Mouse (Mus musculus): ENCODE measurements at regions not wholly inside any gene's neighbourhood (a gene's known extent, or its start where the extent isn't known, plus 50 kb on each side); places are given as distances from the start of the nearest gene placed in this dataset.

DNA sequence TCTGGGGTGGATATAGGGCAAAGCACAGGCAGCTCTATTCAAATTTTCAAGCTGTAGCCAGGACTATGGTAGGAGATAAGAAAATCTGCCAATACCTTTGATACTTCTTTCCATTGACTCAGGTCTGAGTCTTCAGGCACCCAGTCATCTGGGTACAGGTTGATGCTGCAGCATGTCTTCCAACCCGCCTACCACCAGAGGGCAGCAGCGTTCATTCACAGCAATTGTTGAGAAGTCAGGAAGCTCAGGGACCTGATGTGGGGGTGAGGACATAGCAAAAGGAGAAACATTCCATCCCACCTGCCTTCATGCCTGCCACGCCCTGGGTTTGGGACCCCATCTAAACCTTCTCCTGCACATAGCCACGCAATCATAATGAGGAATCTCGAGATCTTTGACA is 118.2 kb upstream of the Gm21876 start:
- peak; percentile 54 to 73 for DNase-seq

DNA sequence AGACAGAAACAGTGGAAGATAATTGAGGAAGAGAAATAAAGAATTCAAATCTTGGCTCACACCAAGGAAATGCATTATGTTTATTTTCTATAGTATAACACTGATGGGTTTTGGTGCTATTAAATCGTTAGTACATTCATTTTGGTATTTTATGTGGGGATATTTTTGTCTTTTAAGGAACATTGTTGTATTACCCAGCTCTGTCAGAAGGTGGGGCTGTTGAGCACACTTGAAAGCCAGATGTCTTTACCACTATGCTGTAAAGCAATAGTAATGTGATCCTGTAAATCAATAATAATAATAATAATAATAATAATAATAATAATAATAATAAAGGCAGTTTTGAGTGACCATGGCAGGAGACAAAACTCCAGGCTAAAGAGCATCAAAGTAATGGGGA is 120.0 kb upstream of the Gm21876 start:
- peak in 1 of 2 experiments; percentile 4 for DNase-seq

DNA sequence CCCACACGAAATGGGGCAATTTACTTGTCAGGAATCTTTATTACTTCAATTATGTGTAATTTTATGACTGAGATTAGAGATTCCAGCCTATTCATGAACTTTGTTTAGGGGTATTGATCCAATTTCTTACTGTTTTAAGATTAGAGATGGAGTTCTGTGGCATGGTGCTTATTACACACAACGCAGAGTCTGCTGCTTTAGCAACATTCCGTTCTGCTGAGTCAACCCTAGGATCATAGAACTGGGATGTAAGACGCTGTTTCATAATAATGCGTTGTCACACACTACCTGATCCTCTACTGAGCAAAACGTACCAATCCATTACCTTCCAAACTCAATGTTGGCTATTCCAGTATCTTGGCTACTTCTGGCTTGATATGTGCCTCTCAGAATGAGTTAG is 121.9 kb upstream of the Gm21876 start:
- DNase-seq: no peak

DNA sequence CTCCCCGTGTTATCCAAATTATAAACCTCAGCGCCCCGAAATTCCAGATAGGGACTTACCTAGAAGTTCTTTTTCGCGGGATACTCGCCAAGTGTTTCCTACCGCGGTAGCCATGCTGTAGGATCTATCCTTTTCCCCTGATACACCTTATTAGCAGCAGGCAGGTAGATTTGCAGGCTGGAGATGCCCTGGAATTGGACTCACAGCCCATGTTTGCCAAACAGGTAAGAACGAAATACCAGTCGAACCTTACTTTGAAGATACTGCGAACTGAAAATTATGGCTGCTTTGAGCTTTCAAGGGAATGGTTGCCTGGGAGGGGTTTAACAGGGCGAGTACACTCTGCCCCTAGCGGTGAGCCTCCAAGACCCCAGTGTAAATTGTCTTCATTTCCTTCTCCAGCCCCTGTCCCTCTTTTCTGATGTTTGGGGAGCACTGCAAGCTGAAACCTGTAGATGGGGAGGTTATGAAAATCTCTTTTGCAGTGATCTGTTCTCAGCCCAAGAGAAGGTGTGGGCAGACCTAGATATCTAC is 149.8 kb upstream of the Agtr2 start:
- peak in 1 of 2 experiments; percentile 46 for DNase-seq

DNA sequence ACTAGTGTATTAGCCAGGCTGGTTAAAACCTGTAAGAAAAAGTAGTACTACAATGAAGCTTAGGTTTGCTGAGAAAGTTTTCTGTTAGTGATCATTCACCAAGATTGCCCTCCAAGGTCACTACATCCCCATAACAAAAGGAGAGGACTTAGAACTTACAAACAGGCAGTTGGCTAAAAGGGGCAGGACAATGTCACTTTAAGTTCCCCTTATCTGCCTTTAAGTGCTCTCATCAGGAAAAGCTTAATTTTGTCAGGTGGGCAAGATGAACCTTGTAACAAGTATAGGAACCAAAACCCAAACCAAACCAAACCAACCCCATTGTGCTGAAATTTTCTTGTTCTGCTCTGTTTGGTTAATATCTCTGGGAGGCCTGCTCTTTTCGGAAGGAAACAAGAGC is 139.9 kb upstream of the Agtr2 start:
- no peak for DNase-seq

DNA sequence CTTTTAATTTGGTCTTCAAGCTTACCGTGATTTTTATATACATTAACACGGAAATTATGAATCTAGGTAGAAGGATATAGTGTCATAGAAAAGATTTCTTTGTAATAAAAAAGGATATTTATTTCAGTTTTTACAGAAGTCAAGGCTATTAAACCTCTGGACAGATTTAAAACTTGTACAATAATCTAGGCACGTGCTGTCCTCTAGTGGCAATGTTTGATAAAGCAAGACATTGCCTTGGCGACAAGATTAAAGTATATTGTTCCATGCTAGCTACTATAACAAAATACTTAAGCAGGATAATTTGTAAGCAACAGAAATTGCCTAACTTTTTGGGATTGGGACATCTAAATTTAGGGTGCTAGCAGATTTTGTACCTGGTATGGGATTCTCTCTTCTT is 133.8 kb upstream of the Agtr2 start:
- peak; percentile 20 to 26 for DNase-seq

DNA sequence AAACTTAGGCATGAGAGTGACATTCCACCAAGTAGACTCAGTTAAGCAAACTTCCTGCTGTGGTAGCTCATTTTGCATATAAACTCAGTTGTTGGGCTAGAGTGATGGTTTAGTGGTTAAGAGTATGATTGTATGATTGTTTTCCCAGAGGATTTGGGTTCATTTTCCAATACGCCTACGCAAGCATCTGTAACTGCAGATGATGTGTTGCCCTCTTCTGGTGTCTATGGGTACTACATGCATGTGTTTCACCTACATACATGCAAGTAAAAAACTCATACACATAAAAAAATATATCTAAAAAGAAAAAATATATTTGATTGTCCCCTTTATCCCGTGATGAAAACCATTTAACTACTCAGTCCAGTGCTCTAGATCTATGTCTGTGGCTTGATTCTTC is 132.0 kb upstream of the Agtr2 start:
- peak; percentile 41 to 42 for DNase-seq

DNA sequence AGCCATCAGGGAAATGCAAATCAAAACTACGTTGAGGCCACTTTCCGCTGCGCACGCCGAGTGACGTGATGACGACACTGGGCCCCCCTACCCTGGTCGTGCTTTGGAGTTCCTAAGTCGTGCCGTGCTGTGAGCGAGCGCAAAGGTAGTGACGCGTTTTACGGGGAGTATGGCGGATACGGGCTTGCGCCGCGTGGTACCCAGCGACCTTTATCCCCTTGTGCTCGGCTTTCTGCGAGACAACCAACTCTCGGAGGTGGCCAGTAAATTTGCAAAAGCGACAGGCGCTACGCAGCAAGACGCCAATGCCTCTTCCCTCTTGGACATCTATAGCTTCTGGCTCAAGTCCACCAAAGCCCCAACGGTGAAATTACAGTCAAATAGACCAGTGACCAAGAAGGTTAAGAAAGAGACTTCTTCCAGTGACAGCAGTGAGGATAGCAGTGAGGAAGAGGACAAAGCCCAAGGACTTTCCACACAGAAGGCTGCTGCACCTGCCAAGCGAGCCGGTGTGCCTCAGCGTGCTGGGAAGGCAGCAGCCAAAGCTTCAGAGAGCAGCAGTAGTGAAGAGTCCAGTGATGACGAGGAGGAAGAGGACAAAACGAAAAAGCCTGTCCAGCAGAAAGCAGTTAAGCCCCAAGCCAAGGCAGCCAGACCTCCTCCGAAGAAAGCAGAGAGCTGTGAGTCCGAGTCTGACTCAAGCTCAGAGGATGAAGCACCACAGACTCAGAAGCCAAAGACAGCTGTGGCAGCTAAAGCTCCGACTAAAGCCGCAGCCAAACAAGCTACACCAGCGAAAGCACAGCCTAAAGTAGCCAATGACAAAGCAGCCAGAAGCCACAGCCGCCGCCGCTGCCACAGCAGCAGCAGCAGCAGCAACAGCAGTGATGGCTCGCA is 123.3 kb upstream of the Agtr2 start:
- DNase-seq: peak; percentile 70

DNA sequence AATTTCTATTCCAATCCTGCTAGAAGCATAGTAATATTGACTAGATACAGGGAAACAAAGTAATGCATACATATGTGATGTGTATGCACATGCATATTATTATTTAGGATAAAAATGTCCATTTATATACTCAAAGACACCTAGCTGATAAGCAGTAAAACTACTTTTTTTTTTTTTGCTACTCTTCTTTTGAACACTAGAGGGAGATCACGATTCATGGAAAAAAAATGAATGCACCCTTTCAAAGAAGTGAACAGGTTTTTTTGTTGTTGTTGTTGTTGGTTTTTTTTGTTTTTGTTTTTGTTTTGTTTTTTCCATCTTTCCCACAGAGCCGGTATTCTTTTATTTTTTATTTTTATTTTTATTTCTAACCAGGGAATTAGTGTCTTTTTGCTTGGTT is 99.1 kb upstream of the Agtr2 start:
- DNase-seq: no peak

DNA sequence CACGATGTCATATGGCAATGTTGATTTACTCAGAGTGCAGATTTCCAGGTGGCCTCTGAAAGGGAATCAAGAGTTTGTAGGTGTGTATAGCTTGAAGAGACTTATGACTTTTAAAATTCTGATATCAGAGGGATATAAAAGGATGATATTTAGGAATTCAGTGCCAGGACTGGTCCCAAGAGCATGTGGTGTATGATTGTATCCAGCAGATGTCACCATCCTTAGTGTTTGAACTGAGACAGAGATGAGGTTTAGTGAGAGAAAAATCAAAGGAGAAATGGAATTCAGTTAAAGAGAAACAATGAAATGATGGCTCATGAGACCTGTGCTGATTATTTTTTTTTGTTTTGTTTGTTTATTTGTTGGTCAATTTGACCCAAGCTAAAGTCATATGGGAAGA is 94.4 kb upstream of the Agtr2 start:
- DNase-seq: no peak

DNA sequence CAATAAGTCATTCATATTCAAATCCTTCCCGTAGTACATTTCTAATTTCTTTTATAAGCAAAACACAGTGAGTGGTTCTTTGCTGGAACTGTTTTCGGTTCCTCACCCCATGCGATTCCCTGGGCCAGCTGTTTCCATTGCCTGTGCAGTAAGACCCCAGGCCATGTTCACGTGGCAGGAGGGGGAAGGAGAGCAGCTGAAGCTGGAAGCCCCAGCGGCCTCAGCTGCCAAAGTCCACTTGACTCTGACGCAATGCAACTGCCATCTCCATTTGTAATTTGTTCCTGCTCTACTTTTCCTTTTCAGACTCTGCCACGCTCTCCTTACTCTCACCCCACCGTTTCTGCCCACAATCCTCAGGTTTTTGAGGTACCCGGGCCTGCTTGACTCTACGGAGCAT is 91.1 kb upstream of the Agtr2 start:
- peak; percentile 1 to 10 for DNase-seq

DNA sequence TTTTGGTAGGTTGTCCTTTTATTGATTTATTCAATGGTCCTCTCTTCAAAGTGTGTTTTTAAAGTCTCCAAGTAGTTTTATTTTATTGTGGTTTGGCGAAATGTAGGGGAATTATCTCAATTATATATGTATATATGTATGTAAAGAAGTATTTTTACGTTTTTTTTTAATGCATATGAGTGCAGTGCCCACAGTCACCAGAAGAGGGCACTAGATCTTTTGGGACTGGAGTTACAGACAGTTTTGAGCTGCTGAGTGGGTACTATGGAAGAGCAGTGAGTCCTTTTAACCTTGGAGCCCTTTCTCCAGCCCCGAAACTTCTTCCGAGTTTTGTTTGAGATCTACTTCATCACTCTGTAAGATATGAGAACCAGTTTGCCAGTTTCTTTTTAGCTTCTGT is 59.5 kb upstream of the Agtr2 start:
- DNase-seq: peak; percentile 3 to 22

DNA sequence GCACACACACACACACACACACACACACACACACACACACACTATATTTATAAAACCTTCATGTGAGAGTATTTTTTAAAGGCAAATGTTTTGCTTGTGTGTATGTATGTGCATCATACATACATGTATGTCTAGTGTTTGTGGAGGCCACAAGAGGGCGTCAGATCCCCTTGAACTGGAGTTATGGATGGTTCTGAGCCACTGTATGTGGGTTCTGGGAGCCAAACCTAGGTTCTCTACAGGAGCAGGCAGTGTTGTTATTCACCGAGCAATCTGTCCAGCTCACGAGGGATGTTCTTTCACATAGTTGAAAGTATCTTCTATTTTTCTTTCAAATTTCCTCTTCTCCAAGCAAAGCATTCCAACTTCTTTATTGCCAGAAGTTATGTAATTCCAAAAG is 56.3 kb upstream of the Agtr2 start:
- no peak for DNase-seq

DNA sequence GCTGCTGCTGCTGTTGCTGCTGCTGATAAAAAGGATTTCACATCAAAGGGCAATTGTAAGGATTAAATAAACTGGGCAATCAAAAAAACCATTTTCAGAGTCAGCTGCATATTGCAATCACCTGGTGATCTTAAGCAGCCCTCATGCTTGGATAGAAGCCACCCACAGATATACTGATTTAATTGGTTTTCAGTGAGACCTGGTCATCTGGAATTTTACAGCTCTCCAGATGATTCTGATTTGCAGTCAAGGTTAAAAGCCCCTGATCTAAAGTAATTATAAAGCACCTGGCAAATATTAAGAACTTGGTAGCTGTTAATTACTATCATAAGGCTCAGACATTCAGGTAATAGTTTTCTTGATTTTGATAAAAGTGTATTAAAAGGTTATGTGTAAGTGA is 50.8 kb upstream of the Agtr2 start:
- DNase-seq: no peak
